Mouse (Mus musculus): ENCODE data around the gene Gm10563.
A peak's percentile ranks its signal among the peaks of the same experiment; 100 is the strongest.
"Not testable (repeated sequence)": the region's sequence is repeated elsewhere in the genome, so short reads cannot be mapped to it uniquely, and the experiment has no call there.

The Gm10563 gene

GRCm38 (mm10) chr4:155598536-155598935, 46.7 kb downstream of the Gm10563 start:
- no peak for DNase-seq (ENCODE audit: low spot score in 2 of 2)

GRCm38 (mm10) chr4:155596606-155597005, 48.6 kb downstream of the Gm10563 start:
- no peak for DNase-seq (ENCODE audit: low spot score in 2 of 2)

GRCm38 (mm10) chr4:155595777-155596176, 49.4 kb downstream of the Gm10563 start:
- DNase-seq (ENCODE audit: low spot score in 2 of 2): no peak

- DNase-seq (ENCODE audit: low spot score in 2 of 2): no peak
Measured at GRCm38 (mm10) chr4:155593780-155594179, 51.4 kb downstream of the Gm10563 start.

- no peak for DNase-seq (ENCODE audit: low spot score in 2 of 2)
Measured at GRCm38 (mm10) chr4:155591012-155591719, 54.0 kb downstream of the Gm10563 start.

- no peak for DNase-seq (ENCODE audit: low spot score in 2 of 2)
Measured at GRCm38 (mm10) chr4:155589356-155589755, 55.9 kb downstream of the Gm10563 start.

GRCm38 (mm10) chr4:155582279-155582905, 62.8 kb downstream of the Gm10563 start:
- DNase-seq (ENCODE audit: low spot score in 2 of 2): peak; percentile 65 to 71

- no peak for DNase-seq (ENCODE audit: low spot score in 2 of 2)
Measured at GRCm38 (mm10) chr4:155580420-155580819, 64.8 kb downstream of the Gm10563 start.

GRCm38 (mm10) chr4:155578336-155579125, 66.7 kb downstream of the Gm10563 start:
- DNase-seq (ENCODE audit: low spot score in 2 of 2): peak in 1 of 2 experiments; percentile 57

- no peak for DNase-seq (ENCODE audit: low spot score in 2 of 2)
Measured at GRCm38 (mm10) chr4:155577741-155578140, 67.5 kb downstream of the Gm10563 start.

- no peak for DNase-seq (ENCODE audit: low spot score in 2 of 2)
Measured at GRCm38 (mm10) chr4:155577132-155577531, 68.1 kb downstream of the Gm10563 start.

GRCm38 (mm10) chr4:155575521-155575920, 69.7 kb downstream of the Gm10563 start:
- no peak for DNase-seq (ENCODE audit: low spot score in 2 of 2)

- no peak for DNase-seq (ENCODE audit: low spot score in 2 of 2)
Measured at GRCm38 (mm10) chr4:155574931-155575330, 70.3 kb downstream of the Gm10563 start.

- no peak for DNase-seq (ENCODE audit: low spot score in 2 of 2)
Measured at GRCm38 (mm10) chr4:155573876-155574275, 71.3 kb downstream of the Gm10563 start.

GRCm38 (mm10) chr4:155573155-155573554, 72.1 kb downstream of the Gm10563 start:
- no peak for DNase-seq (ENCODE audit: low spot score in 2 of 2)

GRCm38 (mm10) chr4:155571442-155571841, 73.8 kb downstream of the Gm10563 start:
- no peak for DNase-seq (ENCODE audit: low spot score in 2 of 2)

GRCm38 (mm10) chr4:155570315-155570714, 74.9 kb downstream of the Gm10563 start:
- DNase-seq (ENCODE audit: low spot score in 2 of 2): not testable (repeated sequence)

- no peak for DNase-seq (ENCODE audit: low spot score in 2 of 2)
Measured at GRCm38 (mm10) chr4:155569818-155570217, 75.4 kb downstream of the Gm10563 start.

GRCm38 (mm10) chr4:155568632-155569370, 76.4 kb downstream of the Gm10563 start:
- no peak for DNase-seq (ENCODE audit: low spot score in 2 of 2)

- DNase-seq (ENCODE audit: low spot score in 2 of 2): no peak
Measured at GRCm38 (mm10) chr4:155568170-155568569, 77.0 kb downstream of the Gm10563 start.

GRCm38 (mm10) chr4:155566555-155566954, 78.7 kb downstream of the Gm10563 start:
- DNase-seq (ENCODE audit: low spot score in 2 of 2): no peak

Measured in urinary bladder, adult 18-20 months (tissue).